Mouse (Mus musculus) T-helper 2 cell (primary cell): ENCODE results near the gene Zfp286.

ENCODE experiments used
- in situ Hi-C: fragments of 300-600 bp; cut with MboI, MseI; formaldehyde crosslinking; loops from one replicate; pipeline ENCODE4 v1.15.1; 2025; ENCODE audit warnings: high pct_unique_total_duplicates

Zfp286 gene

GRCm38 (mm10) chr11:62728276-62728675 is 61.0 kb downstream of the Zfp286 start:
- in situ Hi-C loops, result no loop called here

GRCm38 (mm10) chr11:62710657-62711056 is 78.6 kb downstream of the Zfp286 start:
- in situ Hi-C loops, result no loop called here

GRCm38 (mm10) chr11:62708252-62708651 is 81.0 kb downstream of the Zfp286 start:
- in situ Hi-C loops, result no loop called here

GRCm38 (mm10) chr11:62706141-62706540 is 83.1 kb downstream of the Zfp286 start:
- in situ Hi-C loops, result no loop called here
